Mouse (Mus musculus) G1E (cell line): ENCODE measurements around the gene Fgfr2.

ENCODE experiments used
- CTCF ChIP-seq: IDR thresholded peaks from 2 replicates; pipeline ENCODE4 v1.5.1; 2012; ENCODE audit warnings: low read depth, low read length, inconsistent platforms, mixed read lengths
- GATA1 ChIP-seq: IDR thresholded peaks from 2 replicates; pipeline ENCODE4 v1.6.1; 2012; ENCODE audit warnings: borderline replicate concordance, low read length, inconsistent platforms, mixed read lengths
- POLR2AphosphoS5 ChIP-seq: IDR thresholded peaks from 2 replicates; pipeline ENCODE4 v1.6.1; 2012; ENCODE audit warnings: low read depth, low read length, inconsistent platforms; ENCODE audit not compliant: insufficient replicate concordance

GRCm38 (mm10) chr7:132605689-132606088 lies 517.5 kb downstream of the Fgfr2 start:
- no peak for TF ChIP-seq POLR2AphosphoS5
- TF ChIP-seq CTCF, result no peak
- TF ChIP-seq GATA1, result no peak
